Comparison of ENCODE assay signal across 12 mouse cellular contexts in the genomic region with DNA sequence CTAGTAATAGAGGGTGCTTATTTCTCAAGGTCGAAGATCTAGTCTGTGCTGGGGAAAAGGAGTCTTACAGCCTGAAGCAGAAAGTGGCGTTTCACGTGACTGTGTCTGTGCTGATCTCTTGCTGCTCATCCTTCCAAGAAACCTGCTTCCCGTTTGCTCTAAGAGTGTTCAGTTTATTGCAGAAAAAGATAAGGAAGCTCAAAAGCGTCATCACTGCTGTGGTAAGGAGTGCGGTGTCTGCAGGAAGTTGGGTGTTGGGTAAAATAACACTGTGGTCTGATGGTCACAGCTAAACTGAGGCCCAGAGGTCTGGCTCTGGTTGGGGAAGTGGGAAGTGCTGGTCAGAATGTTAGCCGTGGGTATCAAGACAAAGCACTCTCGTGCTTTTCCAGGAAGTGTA. TPM values are rescaled to one million over a fixed set of nuclear protein-coding genes. Genes with fewer than 3 reads are reported as not detected.
A peak's percentile ranks its signal among the peaks of the same experiment; 100 is the strongest.
DNase-seq lines count a peak whose midpoint lies in the region; ATAC-seq and TF ChIP-seq lines count a peak whose summit lies in the region.
"Had no signal": no experiment of that assay in that cellular context is flagged by ENCODE, and none has a peak within 500 bp of the region (broad histone marks: within the 10 kb centered on the region; RNA-seq: fewer than 3 reads in every experiment).

No protein-coding gene starts in this region.

- 60% methylated on average over 8 of the region's 8 CpGs for WGBS in heart, postnatal 0 days
- WGBS in hindbrain, embryonic 11.5 days = 92% methylated on average over 8 of the region's 8 CpGs
- 94% methylated on average over 8 of the region's 8 CpGs for WGBS in forebrain, embryonic 14.5 days

- no peak overlapping the region for H3K4me3 ChIP-seq in heart, postnatal 0 days (ENCODE audit: low read depth, low read length)
- H3K4me3 ChIP-seq in G1E (ENCODE audit: low read depth, low read length) = no peak overlapping the region; the same call in 1 of the 2 replicates
- H3K4me3 ChIP-seq in megakaryocyte, embryonic 14.5 days (replicated peaks) = peak overlapping the region; percentile 80
- no peak overlapping the region for H3K4me3 ChIP-seq in hindbrain, embryonic 11.5 days (ENCODE audit: low read depth, low read length)
- H3K4me3 ChIP-seq in forebrain, embryonic 14.5 days (ENCODE audit: low read depth, low read length) = no peak overlapping the region
- H3K4me3 ChIP-seq: hindbrain, embryonic 15.5 days; midbrain, embryonic 12.5 days had no signal

- intact Hi-C loops in heart, postnatal 25 days (cut with DNase I) = no loop called here

- no peaks in the 10 kb centered on the region for H3K27me3 ChIP-seq in heart, postnatal 0 days (ENCODE audit: control insufficient read depth, insufficient read depth, low read length)
- no peaks in the 10 kb centered on the region for H3K27me3 ChIP-seq in G1E (ENCODE audit: insufficient read depth, low read length)
- no peaks in the 10 kb centered on the region for H3K27me3 ChIP-seq in megakaryocyte, embryonic 14.5 days (replicated peaks)
- no peaks in the 10 kb centered on the region for H3K27me3 ChIP-seq in hindbrain, embryonic 11.5 days (ENCODE audit: control insufficient read depth, insufficient read depth, low read length)
- no peaks in the 10 kb centered on the region for H3K27me3 ChIP-seq in forebrain, embryonic 14.5 days (replicated peaks; ENCODE audit: control insufficient read depth, insufficient read depth, low read length)
- H3K27me3 ChIP-seq: hindbrain, embryonic 15.5 days; midbrain, embryonic 12.5 days had no signal

- H3K9ac ChIP-seq in heart, postnatal 0 days (replicated peaks; ENCODE audit: low read depth, low read length) = no peak overlapping the region
- no peak overlapping the region for H3K9ac ChIP-seq in hindbrain, embryonic 11.5 days (ENCODE audit: low read depth, low read length)
- no peak overlapping the region for H3K9ac ChIP-seq in forebrain, embryonic 14.5 days (ENCODE audit: low read length)
- H3K9ac ChIP-seq: hindbrain, embryonic 15.5 days; midbrain, embryonic 12.5 days had no signal

- H3K9me3 ChIP-seq in heart, postnatal 0 days (replicated peaks; ENCODE audit: control insufficient read depth, low read length) = no peaks in the 10 kb centered on the region
- H3K9me3 ChIP-seq in G1E (replicated peaks) = no peaks in the 10 kb centered on the region
- no peaks in the 10 kb centered on the region for H3K9me3 ChIP-seq in megakaryocyte, embryonic 14.5 days
- no peaks in the 10 kb centered on the region for H3K9me3 ChIP-seq in hindbrain, embryonic 11.5 days (ENCODE audit: control insufficient read depth, low read length)
- H3K9me3 ChIP-seq in forebrain, embryonic 14.5 days (replicated peaks; ENCODE audit: control insufficient read depth, low read length) = no peaks in the 10 kb centered on the region
- H3K9me3 ChIP-seq: hindbrain, embryonic 15.5 days; midbrain, embryonic 12.5 days had no signal

- H3K36me3 ChIP-seq in heart, postnatal 0 days (replicated peaks; ENCODE audit: control insufficient read depth, insufficient read depth, low read length) = peaks cover 75% of the 10 kb centered on the region
- H3K36me3 ChIP-seq in G1E (replicated peaks) = peaks cover 79% of the 10 kb centered on the region
- H3K36me3 ChIP-seq in megakaryocyte, embryonic 14.5 days (replicated peaks; ENCODE audit: low read length) = peaks cover 69% of the 10 kb centered on the region
- H3K36me3 ChIP-seq in hindbrain, embryonic 11.5 days (ENCODE audit: control insufficient read depth, insufficient read depth, low read length) = peaks cover 4% of the 10 kb centered on the region; the same call in 1 of the 2 replicates
- peaks cover 82% of the 10 kb centered on the region for H3K36me3 ChIP-seq in forebrain, embryonic 14.5 days (ENCODE audit: control insufficient read depth, insufficient read depth, low read length)

- no peak for TF ChIP-seq EP300 in heart, postnatal 0 days (IDR thresholded peaks at IDR 0.05; ENCODE audit: low read depth)

- no peaks in the 10 kb centered on the region for H3K4me1 ChIP-seq in heart, postnatal 0 days (ENCODE audit: control insufficient read depth, insufficient read depth)
- peaks cover 42% of the 10 kb centered on the region for H3K4me1 ChIP-seq in G1E (ENCODE audit: insufficient read depth, low read depth, low read length)
- H3K4me1 ChIP-seq in megakaryocyte, embryonic 14.5 days = peaks cover 27% of the 10 kb centered on the region
- no peaks in the 10 kb centered on the region for H3K4me1 ChIP-seq in hindbrain, embryonic 11.5 days (replicated peaks; ENCODE audit: control insufficient read depth, insufficient read depth, low read length)
- H3K4me1 ChIP-seq in forebrain, embryonic 14.5 days (ENCODE audit: control insufficient read depth, insufficient read depth, low read length) = no peaks in the 10 kb centered on the region
- H3K4me1 ChIP-seq: hindbrain, embryonic 15.5 days; midbrain, embryonic 12.5 days had no signal

- H3K27ac ChIP-seq in heart, postnatal 0 days (ENCODE audit: low read depth) = no peak overlapping the region
- H3K27ac ChIP-seq in hindbrain, embryonic 11.5 days (ENCODE audit: low read depth, low read length) = no peak overlapping the region
- H3K27ac ChIP-seq in forebrain, embryonic 14.5 days (ENCODE audit: low read depth, low read length) = no peak overlapping the region
- H3K27ac ChIP-seq: hindbrain, embryonic 15.5 days; midbrain, embryonic 12.5 days had no signal

- H3K4me2 ChIP-seq in heart, postnatal 0 days (ENCODE audit: low read depth, low read length) = no peak overlapping the region
- H3K4me2 ChIP-seq in hindbrain, embryonic 11.5 days (replicated peaks; ENCODE audit: low read depth, low read length) = no peak overlapping the region
- H3K4me2 ChIP-seq in forebrain, embryonic 14.5 days (ENCODE audit: low read length) = no peak overlapping the region
- H3K4me2 ChIP-seq: hindbrain, embryonic 15.5 days; midbrain, embryonic 12.5 days had no signal

- peak; percentile 30; the same call in 1 of the 2 replicates for ATAC-seq in heart, postnatal 0 days (ENCODE audit: insufficient read depth, low read depth)
- ATAC-seq in G1E (ENCODE audit: extremely low read depth, insufficient number of reproducible peaks, low FRiP score, poor library complexity, severe bottlenecking) = peak; percentile 99
- peak; percentile 98 for ATAC-seq in hematopoietic stem cell, adult 5-6 weeks (replicated peaks in 1 of 2; ENCODE audit: insufficient read depth in 1 of 2, low FRiP score in 2 of 2, low TSS enrichment in 1 of 2, low read depth in 1 of 2, poor library complexity in 2 of 2, severe bottlenecking in 2 of 2)
- no peak for ATAC-seq in hindbrain, embryonic 11.5 days (ENCODE audit: low FRiP score)
- ATAC-seq in forebrain, embryonic 14.5 days = no peak

- no peak for TF ChIP-seq CTCF in heart, postnatal 0 days (IDR thresholded peaks at IDR 0.05; ENCODE audit: low read depth)
- no peak for TF ChIP-seq CTCF in G1E (IDR thresholded peaks at IDR 0.05; ENCODE audit: low read depth, low read length)

- DNase-seq in heart, postnatal 0 days (ENCODE audit: low spot score) = no peak
- DNase-seq in heart, postnatal 25 days (ENCODE audit: low spot score) = no peak
- DNase-seq in G1E (ENCODE audit: low spot score) = peak; percentile 53
- DNase-seq in ovary, postnatal 36 days (ENCODE audit: low spot score) = no peak
- DNase-seq in hindbrain, embryonic 11.5 days (ENCODE audit: low spot score) = no peak
- DNase-seq in forebrain, embryonic 14.5 days (ENCODE audit: low spot score) = no peak
- DNase-seq: layer of hippocampus, postnatal 36 days; thymus, adult 2 months had no signal

RNA-seq across cellular contexts. Expression of a gene that starts 17.2 kb away (rescaled TPM):
- 6.5 and 9.3 TPM in 2 replicates for total RNA-seq in heart, postnatal 0 days (2014; rRNA removed; ENCODE audit: low replicate concordance)
- polyA plus RNA-seq in heart, postnatal 0 days (2015; fragmentation: Nextera tagmentation; extraction: Ambion mirVana) = 3.3 and 3.5 TPM in 2 replicates
- total RNA-seq in heart, postnatal 25 days (2021) = 10 to 100 TPM; 13.8 to 16.7 TPM
- total RNA-seq in G1E (2014; fragmentation: Nextera tagmentation) (143 and 164 TPM in 2 replicates), G1E (2017) (262 and 271 TPM in 2 replicates)
- 30.1 and 128 TPM in 2 replicates for polyA plus RNA-seq in G1E (2012)
- total RNA-seq in hematopoietic stem cell, adult 5-6 weeks (2017) = 77.2 and 90.0 TPM in 2 replicates
- 5.8 and 8.5 TPM in 2 replicates for polyA plus RNA-seq in megakaryocyte, embryonic 14.5 days (2012; ENCODE audit: insufficient read depth, low replicate concordance)
- 36.2 and 37.2 TPM in 2 replicates for polyA plus RNA-seq in hindbrain, embryonic 11.5 days (2014; fragmentation: Nextera tagmentation; extraction: Ambion mirVana)
- 18.2 and 20.8 TPM in 2 replicates for polyA plus RNA-seq in forebrain, embryonic 14.5 days (2014; fragmentation: Nextera tagmentation; extraction: Ambion mirVana)

RNA-seq across cellular contexts. Expression of a gene that starts 52.7 kb away (rescaled TPM):
- total RNA-seq in heart, postnatal 0 days (2014; rRNA removed; ENCODE audit: low replicate concordance) = 14.1 and 21.8 TPM in 2 replicates
- 17.5 and 18.0 TPM in 2 replicates for polyA plus RNA-seq in heart, postnatal 0 days (2015; fragmentation: Nextera tagmentation; extraction: Ambion mirVana)
- total RNA-seq in heart, postnatal 25 days (2021) = 10 to 100 TPM; 32.4 to 37.8 TPM
- total RNA-seq in G1E (2014; fragmentation: Nextera tagmentation) (120 and 128 TPM in 2 replicates), G1E (2017) (347 and 355 TPM in 2 replicates)
- 5.3 and 9.5 TPM in 2 replicates for polyA plus RNA-seq in G1E (2012)
- 94.2 and 103 TPM in 2 replicates for total RNA-seq in hematopoietic stem cell, adult 5-6 weeks (2017)
- polyA plus RNA-seq in megakaryocyte, embryonic 14.5 days (2012; ENCODE audit: insufficient read depth, low replicate concordance) = 4.5 TPM in 1 of 2 replicates, not detected in the other
- polyA plus RNA-seq in hindbrain, embryonic 11.5 days (2014; fragmentation: Nextera tagmentation; extraction: Ambion mirVana) = 12.2 and 12.3 TPM in 2 replicates
- 10.7 and 15.6 TPM in 2 replicates for polyA plus RNA-seq in forebrain, embryonic 14.5 days (2014; fragmentation: Nextera tagmentation; extraction: Ambion mirVana)

Comparison
In these comparisons a context has a peak if more than half of its experiments do, and no peak if none do; other contexts are left out.
1. ATAC-seq: peak in heart, postnatal 0 days (single experiment), G1E (single experiment) and hematopoietic stem cell, adult 5-6 weeks (2 of 2); none in hindbrain, embryonic 11.5 days (single experiment) and forebrain, embryonic 14.5 days (single experiment).